Mouse (Mus musculus) limb, embryonic 13.5 days (tissue): Measurements from ENCODE around the gene Egln1. TPM values are rescaled to one million over a fixed set of nuclear protein-coding genes. Genes with fewer than 3 reads are reported as not detected.

Experiments
- ATAC-seq: fragments of 200-750 bp; cut with Nextera tagmentation; 2 replicates; pipeline ENCODE4 v1.8.0; 2017; ENCODE audit warnings: low read depth, moderate number of reproducible peaks, moderate TSS enrichment; ENCODE audit not compliant: low FRiP score
- H3K27ac ChIP-seq: fragments of 300-500 bp; sonication (generic); 2 replicates; pipeline ENCODE4 v1.5.1; 2015; ENCODE audit warnings: inconsistent platforms, mild to moderate bottlenecking, moderate library complexity
- H3K27me3 ChIP-seq: fragments of 300-500 bp; sonication (generic); 2 replicates; pipeline ENCODE4 v1.6.1; 2015; ENCODE audit warnings: mild to moderate bottlenecking, inconsistent platforms
- H3K36me3 ChIP-seq: fragments of 300-500 bp; sonication (generic); 2 replicates; pipeline ENCODE4 v1.6.1; 2015; ENCODE audit warnings: inconsistent platforms, mild to moderate bottlenecking, moderate library complexity
- H3K4me1 ChIP-seq: fragments of 300-500 bp; sonication (generic); 2 replicates; pipeline ENCODE4 v1.6.1; 2015; ENCODE audit warnings: inconsistent platforms
- H3K4me2 ChIP-seq: fragments of 300-500 bp; sonication (generic); replicated peaks from 2 replicates; pipeline ENCODE4 v1.6.1; 2015; ENCODE audit warnings: inconsistent platforms, mild to moderate bottlenecking, moderate library complexity
- H3K4me3 ChIP-seq: fragments of 300-500 bp; sonication (generic); 2 replicates; pipeline ENCODE4 v1.5.1; 2015; ENCODE audit warnings: moderate library complexity, mild to moderate bottlenecking, inconsistent platforms
- H3K9ac ChIP-seq: fragments of 300-500 bp; sonication (generic); 2 replicates; pipeline ENCODE4 v1.6.1; 2015; ENCODE audit warnings: mild to moderate bottlenecking, inconsistent platforms
- H3K9me3 ChIP-seq: fragments of 300-500 bp; sonication (generic); 2 replicates; pipeline ENCODE4 v1.6.1; 2016; ENCODE audit warnings: inconsistent platforms
- WGBS: fragments of 180-500 bp; shearing (Covaris S2); methylation state at CpG from one replicate; pipeline ENCODE4 v1.1.7; 2015; 5-methylcytosine and 5-hydroxymethylcytosine counted together
- polyA plus RNA-seq: library from polyadenylated mRNA; unstranded; fragments of >200 nt; fragmentation: Nextera tagmentation; extraction: Ambion mirVana; gene quantifications from 2 replicates; pipeline ENCODE4 v1.2.1, GENCODE M21; 2015

Egln1 gene
- polyA plus RNA-seq, 1 experiment from 2014 or later = 11.9 TPM

DNA sequence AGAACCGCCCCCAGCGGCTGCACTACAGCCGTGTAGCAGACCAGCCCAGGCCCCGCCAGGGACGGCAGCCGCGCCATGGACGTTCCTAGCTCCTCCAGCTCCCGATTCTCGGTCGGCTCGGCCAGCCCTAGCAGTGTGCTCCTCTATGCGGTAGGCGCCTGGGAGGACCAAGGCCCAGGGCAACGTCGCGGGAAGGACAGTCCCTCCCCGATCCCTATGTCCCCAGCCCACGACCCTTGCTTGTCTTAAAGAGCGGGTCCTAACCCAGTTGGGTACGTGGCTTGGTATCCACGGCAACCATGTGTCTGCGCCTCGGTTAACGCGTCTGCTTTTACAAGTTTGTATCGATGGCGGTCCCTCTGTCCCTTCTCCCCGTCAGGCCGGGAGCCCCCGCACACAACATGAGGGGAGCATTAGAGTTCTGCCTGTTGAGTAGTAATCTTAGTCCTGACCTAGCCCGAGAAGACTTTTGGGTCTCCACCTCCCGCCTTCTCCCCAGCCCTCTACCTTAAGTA lies 85.9 kb downstream of the Egln1 start:
- Histone ChIP-seq H3K9ac (peak overlapping the region; percentile 97), H3K27me3 (no peaks in the 10 kb centered on the region), H3K36me3 (peaks cover 38% of the 10 kb centered on the region), H3K4me3 (peak overlapping the region; percentile 92), H3K27ac (peak overlapping the region; percentile 92), H3K4me1 (peaks cover 16% of the 10 kb centered on the region), H3K9me3 (no peaks in the 10 kb centered on the region), H3K4me2 (peak overlapping the region; percentile 81)
- ATAC-seq = peak; percentile 86
- WGBS = 0% methylated on average over 33 of the region's 33 CpGs

DNA sequence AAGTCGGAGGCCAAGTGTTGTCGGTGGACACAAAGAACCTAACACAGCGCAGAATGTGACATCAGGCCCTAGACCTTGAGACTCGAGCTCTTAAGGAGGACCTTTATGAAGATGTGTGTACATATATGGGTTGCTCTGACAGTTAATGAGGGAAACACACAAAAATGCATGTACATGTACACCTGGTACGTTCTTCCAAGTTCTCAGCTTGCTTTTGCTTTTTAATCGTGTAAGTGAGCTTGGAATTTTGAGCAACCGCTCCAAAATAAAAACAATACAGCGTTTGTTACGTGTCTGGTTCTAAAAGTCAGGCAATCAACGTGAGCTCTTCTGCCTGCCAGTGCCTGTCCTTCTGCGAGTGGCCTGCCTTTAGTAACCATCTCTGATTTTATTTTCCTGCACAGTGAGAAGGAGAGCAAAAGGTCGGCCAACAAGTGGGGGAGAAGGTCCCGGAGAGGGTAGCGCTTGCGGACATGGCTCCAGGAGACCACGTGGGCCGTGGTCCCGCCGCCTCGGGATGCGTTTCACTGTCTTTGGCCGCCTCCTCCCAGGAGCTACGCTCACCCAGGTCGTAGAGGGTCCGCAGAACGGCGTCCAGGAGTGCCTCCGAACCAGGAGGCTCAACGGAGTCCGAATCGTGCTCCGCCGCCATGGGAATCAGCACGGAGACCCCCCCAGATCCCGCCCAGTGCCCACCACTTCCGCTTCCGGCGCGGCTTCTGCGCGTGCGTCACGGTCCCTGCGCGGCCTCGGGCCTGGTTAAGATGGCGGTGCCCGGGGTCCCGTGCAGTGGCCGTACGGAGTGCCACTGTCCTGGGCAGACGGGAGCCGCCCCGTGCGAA lies 86.6 kb downstream of the Egln1 start, which contains the start of the genes Gnpat and 2810004N23Rik:
TSS of gene Gnpat (plus strand) at position 713 of the 842 bp plus-strand sequence.
TSS of gene 2810004N23Rik (minus strand) at position 800 of the 842 bp plus-strand sequence.
- peak within 1 kb of the TSS; percentile 92 for H3K4me3 ChIP-seq
- H3K27ac ChIP-seq = peak within 1 kb of the TSS; percentile 92
- peak within 1 kb of the TSS; percentile 97 for H3K9ac ChIP-seq
- peaks cover 16% of the 10 kb centered on the region for H3K4me1 ChIP-seq
- ATAC-seq = peak; percentile 97
- H3K9me3 ChIP-seq = no peaks in the 10 kb centered on the region
- H3K36me3 ChIP-seq = peaks cover 45% of the 10 kb centered on the region
- H3K4me2 ChIP-seq = peak within 1 kb of the TSS; percentile 81
- no peaks in the 10 kb centered on the region for H3K27me3 ChIP-seq
- WGBS = 1% methylated on average over 55 of the region's 55 CpGs

DNA sequence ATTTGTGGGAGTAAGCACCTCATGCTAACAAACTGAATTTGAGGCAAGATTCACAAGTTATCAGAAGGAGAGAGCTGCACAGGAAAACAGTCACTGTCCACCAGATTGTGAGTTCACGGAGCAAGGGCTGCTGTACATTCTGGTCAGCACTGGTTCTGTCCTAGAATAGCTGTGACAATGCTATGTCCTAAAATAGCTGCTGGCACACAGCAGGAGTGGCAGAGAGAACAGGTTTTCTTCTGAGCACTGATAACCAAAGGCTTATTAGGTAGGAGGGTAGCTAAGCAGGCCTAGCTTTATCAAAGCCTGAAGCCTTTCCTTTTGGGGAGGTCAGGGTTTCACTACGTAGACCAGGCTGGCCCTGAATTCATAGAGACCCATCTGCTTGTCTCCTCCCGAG lies 88.9 kb downstream of the Egln1 start:
- 97% methylated on average over 3 of the region's 3 CpGs for WGBS

DNA sequence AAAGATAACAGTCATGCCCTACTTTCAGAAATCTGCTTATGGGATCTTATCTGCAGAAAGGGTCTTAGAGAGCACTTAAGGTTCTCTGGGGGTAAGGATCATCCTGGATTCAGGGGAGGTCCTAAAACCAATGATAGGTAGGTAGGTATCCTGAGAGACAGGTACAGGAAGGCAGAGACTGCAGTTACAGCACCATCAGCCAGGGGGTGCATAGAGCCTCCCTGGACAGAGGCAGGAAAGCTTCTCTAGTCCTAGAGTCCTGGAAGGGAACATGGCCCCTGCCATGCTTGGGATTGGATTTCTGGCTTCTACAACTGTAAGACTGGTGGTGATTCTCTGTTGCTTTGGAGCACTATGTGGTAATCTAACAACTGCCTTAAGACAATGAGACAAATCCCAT lies 89.7 kb downstream of the Egln1 start:
- H3K27me3 ChIP-seq = no peaks in the 10 kb centered on the region
- H3K4me3 ChIP-seq = no peak overlapping the region
- peaks cover 12% of the 10 kb centered on the region for H3K4me1 ChIP-seq
- no peak overlapping the region for H3K9ac ChIP-seq
- H3K9me3 ChIP-seq = peaks cover 25% of the 10 kb centered on the region
- no peak for ATAC-seq
- H3K27ac ChIP-seq = no peak overlapping the region
- peaks cover 65% of the 10 kb centered on the region for H3K36me3 ChIP-seq
- H3K4me2 ChIP-seq = no peak overlapping the region

More for the DNA sequence above, 88.9 kb downstream of the Egln1 start:
- no peak for ATAC-seq
- Histone ChIP-seq H3K4me3 (no peak overlapping the region), H3K27ac (no peak overlapping the region), H3K27me3 (no peaks in the 10 kb centered on the region), H3K4me1 (peaks cover 16% of the 10 kb centered on the region), H3K9me3 (peaks cover 19% of the 10 kb centered on the region), H3K9ac (no peak overlapping the region), H3K4me2 (no peak overlapping the region), H3K36me3 (peaks cover 59% of the 10 kb centered on the region)

Other genes with a start within 250 kb of the Egln1 start
- gene Ttc13, start 227.3 kb downstream of the Egln1 start, polyA plus RNA-seq = 40.3 and 44.3 TPM in 2 replicates
- 26.0 and 26.6 TPM in 2 replicates for gene Arv1, start 227.2 kb downstream of the Egln1 start, polyA plus RNA-seq
- 3.2 and 3.7 TPM in 2 replicates for gene Fam89a, start 197.5 kb downstream of the Egln1 start, polyA plus RNA-seq
- gene Trim67, start 156.2 kb downstream of the Egln1 start, polyA plus RNA-seq = 0.03 and 0.06 TPM in 2 replicates
- gene Gnpat, start 86.3 kb downstream of the Egln1 start, polyA plus RNA-seq = 97.6 and 99.6 TPM in 2 replicates
- gene 2810004N23Rik, start 86.2 kb downstream of the Egln1 start, polyA plus RNA-seq = 52.7 and 53.9 TPM in 2 replicates
- gene Exoc8, start 51.6 kb downstream of the Egln1 start, polyA plus RNA-seq = 8.4 and 8.5 TPM in 2 replicates
- 9.1 and 9.3 TPM in 2 replicates for gene Sprtn, start 51.4 kb downstream of the Egln1 start, polyA plus RNA-seq
- gene Tsnax, start 63.7 kb upstream of the Egln1 start, polyA plus RNA-seq = 138 and 139 TPM in 2 replicates
- 2.0 and 2.9 TPM in 2 replicates for gene Disc1, start 104.9 kb upstream of the Egln1 start, polyA plus RNA-seq